Mouse (Mus musculus): ENCODE data around the gene Lrrc74a. TPM values are rescaled to one million over a fixed set of nuclear protein-coding genes. Genes with fewer than 3 reads are reported as not detected.

Lrrc74a gene
- polyA plus RNA-seq, 1 experiment from 2014 or later: not detected

DNA sequence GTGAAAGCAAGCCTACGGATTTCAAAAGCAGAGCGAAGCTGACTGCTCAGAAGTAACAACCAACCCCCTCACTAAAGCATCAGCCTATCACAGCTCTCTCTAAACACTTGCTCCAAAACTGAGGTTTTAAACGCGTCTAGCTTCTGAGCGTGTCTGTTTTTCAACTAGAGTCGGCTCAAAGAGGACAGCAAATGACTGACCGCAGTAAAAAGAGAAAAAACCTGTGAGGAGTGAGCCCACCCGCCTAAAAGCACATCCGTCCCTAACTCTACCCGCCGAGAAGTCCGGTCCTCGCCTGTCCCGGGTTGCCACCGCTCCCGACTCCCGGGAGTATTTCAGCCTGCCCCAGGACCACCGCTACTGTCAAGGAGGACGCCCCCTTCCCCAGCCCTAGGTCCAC is 8.5 kb upstream of the Lrrc74a start:
- no peak for DNase-seq (ENCODE audit: low spot score)

DNA sequence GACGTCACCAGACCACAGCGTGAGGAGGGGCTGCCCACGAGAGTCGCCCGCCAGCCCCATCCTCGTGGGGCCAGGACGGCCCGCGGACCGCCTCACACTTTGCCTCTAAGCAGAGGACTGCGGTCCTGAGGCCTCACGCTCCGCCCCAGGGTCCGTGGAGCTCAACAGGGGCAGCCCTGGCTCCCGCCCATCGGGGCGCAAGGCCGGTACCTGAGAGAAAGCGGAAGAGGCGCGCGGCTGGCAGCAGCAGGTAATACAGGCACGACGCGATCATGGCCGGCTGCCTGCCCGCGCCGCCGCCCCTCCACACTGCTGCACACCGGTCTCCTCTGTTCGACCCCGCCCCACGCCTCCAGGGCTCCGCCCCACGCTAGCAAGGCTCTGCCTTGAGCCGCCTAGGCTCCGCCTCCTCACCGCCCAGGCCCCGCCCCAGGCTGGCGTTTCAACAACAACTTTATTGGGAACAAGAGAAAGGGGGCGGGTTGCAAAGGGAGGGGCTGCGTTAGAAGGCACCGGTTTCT is 8.0 kb upstream of the Lrrc74a start, which contains the start of gene Angel1:
Gene Angel1, minus strand, starts transcription at position 341 of the 521 bp plus-strand sequence.
- under 1% methylated on average over 40 of the region's 44 CpGs for WGBS
- H3K4me2 ChIP-seq (replicated peaks; ENCODE audit: low read depth): peak within 1 kb of the TSS; percentile 98
- peak within 1 kb of the TSS; percentile 70 for H3K4me3 ChIP-seq (ENCODE audit: low read depth, low read length)

More for the DNA sequence above, 8.5 kb upstream of the Lrrc74a start:
- Histone ChIP-seq H3K36me3 (ENCODE audit: control insufficient read depth, insufficient read depth, low read length) (no peaks in the 10 kb centered on the region), H3K4me1 (replicated peaks; ENCODE audit: control insufficient read depth, insufficient read depth) (no peaks in the 10 kb centered on the region), H3K9me3 (ENCODE audit: control insufficient read depth, low read length) (no peaks in the 10 kb centered on the region), H3K27me3 (ENCODE audit: control insufficient read depth, insufficient read depth, low read length) (no peaks in the 10 kb centered on the region), H3K4me2 (replicated peaks; ENCODE audit: low read depth) (peak overlapping the region; percentile 98), H3K4me3 (ENCODE audit: low read depth, low read length) (peak overlapping the region; percentile 70), H3K9ac (ENCODE audit: low read length) (peak overlapping the region; percentile 72), H3K27ac (replicated peaks) (peak overlapping the region; percentile 75)
- ATAC-seq (ENCODE audit: low FRiP score, low TSS enrichment): no peak; the same call in 1 of the 2 replicates
- WGBS: 0% methylated on average over 19 of the region's 19 CpGs
- TF ChIP-seq CTCF (IDR thresholded peaks at IDR 0.05; ENCODE audit: low read depth) (no peak), EP300 (optimal IDR thresholded peaks at IDR 0.05) (no peak)

DNA sequence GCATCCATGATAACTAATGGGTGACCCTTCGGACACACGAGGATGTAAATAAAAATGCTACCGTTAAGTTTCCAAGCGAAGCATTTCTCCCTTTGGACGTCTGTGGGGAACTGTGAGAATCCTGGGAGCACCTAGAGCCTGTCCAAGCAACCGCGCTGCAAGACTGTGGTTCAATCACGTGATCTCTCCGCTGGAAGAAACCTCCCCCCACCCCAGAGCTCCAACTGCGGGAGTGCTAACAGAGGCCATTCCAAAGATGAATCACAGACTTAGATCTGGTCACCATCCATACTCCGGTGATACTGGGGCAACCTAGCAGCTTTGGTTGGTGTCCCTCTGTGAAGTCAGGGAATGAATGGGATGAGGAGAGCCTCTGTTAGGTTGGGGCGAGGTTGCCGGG is 26.9 kb downstream of the Lrrc74a start:
- DNase-seq (ENCODE audit: low spot score) (no peak), ATAC-seq (ENCODE audit: low FRiP score, low TSS enrichment) (no peak)
- WGBS: 70% methylated on average over 13 of the region's 13 CpGs
- H3K4me2 ChIP-seq (replicated peaks; ENCODE audit: low read depth): no peak overlapping the region
- H3K27me3 ChIP-seq (ENCODE audit: control insufficient read depth, insufficient read depth, low read length): no peaks in the 10 kb centered on the region
- H3K27ac ChIP-seq (replicated peaks): no peak overlapping the region
- no peak overlapping the region for H3K9ac ChIP-seq (ENCODE audit: low read length)
- no peak overlapping the region for H3K4me3 ChIP-seq (ENCODE audit: low read depth, low read length)
- TF ChIP-seq EP300 (optimal IDR thresholded peaks at IDR 0.05) (no peak), CTCF (IDR thresholded peaks at IDR 0.05; ENCODE audit: low read depth) (no peak)
- no peaks in the 10 kb centered on the region for H3K4me1 ChIP-seq (replicated peaks; ENCODE audit: control insufficient read depth, insufficient read depth)
- no peaks in the 10 kb centered on the region for H3K36me3 ChIP-seq (ENCODE audit: control insufficient read depth, insufficient read depth, low read length)
- H3K9me3 ChIP-seq (ENCODE audit: control insufficient read depth, low read length): no peaks in the 10 kb centered on the region

More for the DNA sequence above, 8.0 kb upstream of the Lrrc74a start, which contains the start of gene Angel1:
- Histone ChIP-seq H3K9ac (ENCODE audit: low read length) (peak within 1 kb of the TSS; percentile 72), H3K27ac (replicated peaks) (peak within 1 kb of the TSS; percentile 75), H3K27me3 (ENCODE audit: control insufficient read depth, insufficient read depth, low read length) (no peaks in the 10 kb centered on the region), H3K4me1 (replicated peaks; ENCODE audit: control insufficient read depth, insufficient read depth) (no peaks in the 10 kb centered on the region), H3K9me3 (ENCODE audit: control insufficient read depth, low read length) (no peaks in the 10 kb centered on the region), H3K36me3 (ENCODE audit: control insufficient read depth, insufficient read depth, low read length) (no peaks in the 10 kb centered on the region)
- TF ChIP-seq CTCF (IDR thresholded peaks at IDR 0.05; ENCODE audit: low read depth) (0 out of 2 replicates have a peak, but pooled peaks have one; percentile 20), EP300 (optimal IDR thresholded peaks at IDR 0.05) (no peak)
- DNase-seq (ENCODE audit: low spot score) (peak; percentile 99), ATAC-seq (ENCODE audit: low FRiP score, low TSS enrichment) (peak; percentile 100)

DNA sequence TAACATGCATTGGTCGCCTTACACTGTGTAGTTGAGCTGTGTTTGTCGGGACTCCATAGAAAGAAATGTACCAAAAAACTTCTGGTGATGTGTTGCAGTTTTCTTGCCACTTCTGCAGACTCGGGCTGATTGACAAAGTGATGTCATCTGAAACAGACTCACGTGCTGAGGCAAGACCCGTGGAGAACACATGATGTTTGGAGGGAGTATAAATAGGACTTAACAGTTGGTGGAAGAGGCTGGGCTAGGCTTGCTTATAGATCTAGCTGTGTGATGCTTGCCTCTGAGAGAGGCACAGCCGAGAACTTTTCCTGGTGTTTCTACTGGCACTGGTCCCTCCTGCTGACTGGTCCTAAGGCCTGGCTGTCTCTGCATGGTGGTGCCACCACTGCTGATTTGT is 29.9 kb downstream of the Lrrc74a start:
- no peaks in the 10 kb centered on the region for H3K36me3 ChIP-seq (ENCODE audit: control insufficient read depth, insufficient read depth, low read length)
- 57% methylated on average over 6 of the region's 6 CpGs for WGBS
- H3K4me2 ChIP-seq (replicated peaks; ENCODE audit: low read depth): no peak overlapping the region
- no peak overlapping the region for H3K4me3 ChIP-seq (ENCODE audit: low read depth, low read length)
- no peaks in the 10 kb centered on the region for H3K27me3 ChIP-seq (ENCODE audit: control insufficient read depth, insufficient read depth, low read length)
- no peak for ATAC-seq (ENCODE audit: low FRiP score, low TSS enrichment)
- H3K9me3 ChIP-seq (ENCODE audit: control insufficient read depth, low read length): no peaks in the 10 kb centered on the region
- H3K9ac ChIP-seq (ENCODE audit: low read length): no peak overlapping the region
- no peak overlapping the region for H3K27ac ChIP-seq (replicated peaks)
- TF ChIP-seq CTCF (IDR thresholded peaks at IDR 0.05; ENCODE audit: low read depth): no peak
- TF ChIP-seq EP300 (optimal IDR thresholded peaks at IDR 0.05): no peak
- no peaks in the 10 kb centered on the region for H3K4me1 ChIP-seq (replicated peaks; ENCODE audit: control insufficient read depth, insufficient read depth)
- no peak for DNase-seq (ENCODE audit: low spot score)

DNA sequence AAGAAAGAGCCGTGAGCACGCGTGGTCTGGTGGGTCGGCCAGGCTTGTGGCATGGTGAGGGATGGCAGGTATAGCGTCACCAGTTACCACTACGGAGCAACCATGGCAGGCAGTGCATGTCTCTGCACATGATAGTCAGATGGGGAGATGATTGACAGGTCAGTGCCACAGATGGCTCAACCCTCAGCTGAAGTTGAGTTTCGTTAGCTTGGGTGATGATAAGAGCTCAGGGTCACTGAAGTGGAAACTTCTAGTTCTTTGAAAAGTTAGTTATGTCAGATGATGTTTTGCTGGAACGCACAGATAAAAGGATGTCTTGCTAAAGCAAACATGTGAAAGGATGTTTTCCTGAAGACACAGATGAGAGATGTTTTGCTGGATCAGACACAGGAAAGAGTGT is 32.3 kb downstream of the Lrrc74a start:
- no peaks in the 10 kb centered on the region for H3K36me3 ChIP-seq (ENCODE audit: control insufficient read depth, insufficient read depth, low read length)
- WGBS: 85% methylated on average over 8 of the region's 8 CpGs

DNA sequence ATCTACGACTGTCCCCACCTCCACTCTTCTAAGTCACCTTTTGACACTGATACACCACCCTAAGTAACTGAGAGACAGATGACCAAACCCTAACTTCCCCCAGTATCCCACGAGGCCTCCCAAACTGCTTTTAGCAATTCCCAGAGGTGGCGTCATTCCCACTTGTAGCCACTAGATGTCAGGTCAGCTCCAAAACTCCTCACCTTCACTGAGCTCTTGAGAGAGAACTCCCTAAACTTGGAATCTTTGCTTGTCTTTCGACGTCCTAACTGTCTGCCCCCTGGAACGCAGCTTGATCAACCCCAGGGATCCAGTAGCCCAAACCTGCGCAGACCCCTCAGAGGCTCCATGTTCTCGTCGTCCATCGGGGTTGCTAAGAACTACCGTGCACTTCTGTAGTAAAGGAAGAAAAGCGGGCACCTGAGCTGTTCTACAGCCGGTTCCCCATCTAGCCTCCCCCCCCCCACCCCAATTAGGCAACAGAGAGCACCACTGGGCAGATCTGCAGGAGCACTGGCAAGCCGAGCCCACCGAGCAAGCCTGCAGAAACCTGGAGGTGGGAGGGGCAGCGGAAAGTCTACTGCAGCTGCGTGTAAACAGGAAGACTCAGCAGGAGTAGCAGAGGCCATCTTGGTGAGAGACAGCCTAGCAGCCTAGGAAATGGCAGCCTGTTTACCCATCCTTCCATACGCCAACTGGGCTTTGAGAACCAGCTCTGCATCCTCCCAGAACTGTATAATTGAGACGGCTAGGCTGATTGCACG is 33.9 kb downstream of the Lrrc74a start:
- peak; percentile 56 for DNase-seq (ENCODE audit: low spot score)
- H3K9ac ChIP-seq (ENCODE audit: low read length): no peak overlapping the region
- no peak overlapping the region for H3K27ac ChIP-seq (replicated peaks)
- no peaks in the 10 kb centered on the region for H3K27me3 ChIP-seq (ENCODE audit: control insufficient read depth, insufficient read depth, low read length)
- TF ChIP-seq CTCF (IDR thresholded peaks at IDR 0.05; ENCODE audit: low read depth) (peak; percentile 90), EP300 (optimal IDR thresholded peaks at IDR 0.05) (no peak)
- H3K4me2 ChIP-seq (replicated peaks; ENCODE audit: low read depth): no peak overlapping the region
- WGBS: 34% methylated on average over 20 of the region's 20 CpGs
- H3K36me3 ChIP-seq (ENCODE audit: control insufficient read depth, insufficient read depth, low read length): no peaks in the 10 kb centered on the region
- no peaks in the 10 kb centered on the region for H3K9me3 ChIP-seq (ENCODE audit: control insufficient read depth, low read length)
- H3K4me1 ChIP-seq (replicated peaks; ENCODE audit: control insufficient read depth, insufficient read depth): no peaks in the 10 kb centered on the region
- no peak overlapping the region for H3K4me3 ChIP-seq (ENCODE audit: low read depth, low read length)
- ATAC-seq (ENCODE audit: low FRiP score, low TSS enrichment): no peak

More for the DNA sequence above, 32.3 kb downstream of the Lrrc74a start:
- H3K27ac ChIP-seq (replicated peaks): no peak overlapping the region
- H3K4me2 ChIP-seq (replicated peaks; ENCODE audit: low read depth): no peak overlapping the region
- no peak overlapping the region for H3K4me3 ChIP-seq (ENCODE audit: low read depth, low read length)
- H3K9me3 ChIP-seq (ENCODE audit: control insufficient read depth, low read length): no peaks in the 10 kb centered on the region
- DNase-seq (ENCODE audit: low spot score) (no peak), ATAC-seq (ENCODE audit: low FRiP score, low TSS enrichment) (no peak)
- no peak overlapping the region for H3K9ac ChIP-seq (ENCODE audit: low read length)
- no peaks in the 10 kb centered on the region for H3K27me3 ChIP-seq (ENCODE audit: control insufficient read depth, insufficient read depth, low read length)
- H3K4me1 ChIP-seq (replicated peaks; ENCODE audit: control insufficient read depth, insufficient read depth): no peaks in the 10 kb centered on the region
- TF ChIP-seq CTCF (IDR thresholded peaks at IDR 0.05; ENCODE audit: low read depth) (no peak), EP300 (optimal IDR thresholded peaks at IDR 0.05) (no peak)

Measured in stomach, postnatal 0 days (tissue).